Mouse (Mus musculus): Measurements from ENCODE around the gene Nxpe5.
A peak's percentile ranks its signal among the peaks of the same experiment; 100 is the strongest.

Gene Nxpe5

GRCm38 (mm10) chr5:138255353-138256093 is 29.8 kb downstream of the Nxpe5 start, which contains the start of gene Lamtor4:
TSS of gene Lamtor4 (plus strand) at chr5:138255482.
- DNase-seq: peak; percentile 88

DNA sequence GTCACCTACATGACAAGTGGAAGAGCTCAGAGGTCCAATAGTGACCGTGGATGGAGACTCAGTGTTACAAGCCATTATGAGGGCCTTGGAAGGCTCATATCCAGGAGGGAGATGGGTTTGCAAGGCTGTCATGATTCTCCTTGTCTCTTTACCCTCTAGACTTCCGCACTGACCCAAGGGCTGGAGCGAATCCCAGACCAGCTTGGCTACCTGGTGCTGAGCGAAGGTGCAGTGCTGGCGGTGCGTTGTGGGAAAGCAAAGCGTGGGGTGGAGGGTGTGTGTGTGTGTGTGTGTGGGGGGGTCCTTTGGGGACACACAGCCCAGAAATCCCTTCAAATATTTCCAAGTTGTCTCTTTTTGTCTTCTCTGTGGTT is 30.4 kb downstream of the Nxpe5 start:
- DNase-seq: no peak

DNA sequence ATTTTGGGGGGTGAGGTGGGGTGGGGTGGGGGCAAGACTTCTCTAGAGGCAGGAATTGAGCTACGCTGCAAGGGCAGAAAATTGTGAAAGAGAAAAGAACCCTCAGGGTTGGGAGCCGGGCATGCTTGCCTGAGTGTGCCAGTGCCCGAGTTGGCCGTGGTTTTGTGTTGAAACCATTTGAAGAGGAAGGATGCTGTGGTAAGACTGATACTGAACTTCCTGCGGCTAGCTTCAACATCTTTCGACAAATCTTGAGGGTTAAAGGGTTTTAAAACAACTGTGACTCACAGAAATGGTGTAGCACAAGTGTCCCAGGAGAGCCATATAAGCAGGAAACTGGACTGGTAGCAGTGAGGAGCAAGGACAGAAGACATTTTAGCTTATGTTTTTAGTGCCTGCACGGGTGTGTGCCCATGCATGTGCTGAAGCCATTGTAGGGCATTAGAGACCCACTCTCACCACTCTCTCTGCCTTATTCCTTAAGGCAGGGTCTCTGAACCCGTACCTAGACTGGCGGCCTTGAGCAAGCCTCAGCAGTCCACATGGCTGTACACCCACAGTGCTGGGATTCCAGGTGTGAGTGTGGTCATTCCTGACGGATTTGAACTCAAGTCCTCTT is 31.4 kb downstream of the Nxpe5 start:
- DNase-seq: no peak

DNA sequence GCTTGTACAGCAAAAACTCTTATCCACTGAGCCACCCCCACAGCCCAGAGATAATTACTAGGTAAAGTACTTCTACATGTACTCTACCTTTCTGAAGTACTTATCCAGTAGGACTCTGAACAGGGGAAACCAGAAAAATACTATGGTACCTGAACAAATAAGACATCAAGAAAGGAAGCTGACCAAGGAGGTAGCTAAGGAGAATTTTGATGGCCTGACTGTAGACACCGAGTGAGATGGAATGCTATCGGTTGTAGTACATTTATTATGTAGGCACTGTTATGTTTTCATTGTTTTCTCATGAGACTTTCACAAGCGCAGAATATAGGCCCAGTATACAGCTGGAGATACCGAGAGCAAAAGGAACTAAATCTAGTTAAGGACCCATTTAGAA is 31.9 kb downstream of the Nxpe5 start:
- no peak for DNase-seq

- no peak for DNase-seq
Measured at GRCm38 (mm10) chr5:138258078-138258477, 32.4 kb downstream of the Nxpe5 start.

DNA sequence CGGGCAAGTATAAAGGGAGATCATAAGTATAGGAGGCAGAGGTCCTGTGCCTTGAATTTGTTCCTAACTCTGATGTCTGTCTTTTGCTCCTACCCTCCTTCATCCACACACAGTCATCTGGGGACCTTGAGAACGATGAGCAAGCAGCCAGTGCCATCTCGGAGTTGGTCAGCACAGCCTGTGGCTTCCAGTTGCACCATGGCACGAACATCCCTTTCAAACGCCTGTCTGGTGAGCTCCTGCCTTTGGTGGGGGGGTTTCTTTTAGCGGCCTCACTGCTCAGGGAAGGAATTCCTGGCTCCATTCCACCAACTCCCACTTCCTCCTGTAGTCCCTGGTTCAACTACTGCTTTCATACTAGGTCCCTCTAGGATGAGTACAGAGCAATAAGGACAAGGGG is 32.8 kb downstream of the Nxpe5 start:
- DNase-seq: no peak

- DNase-seq: no peak
Measured at GRCm38 (mm10) chr5:138258993-138259392, 33.3 kb downstream of the Nxpe5 start.

GRCm38 (mm10) chr5:138260051-138260450 is 34.4 kb downstream of the Nxpe5 start:
- DNase-seq: no peak

DNA sequence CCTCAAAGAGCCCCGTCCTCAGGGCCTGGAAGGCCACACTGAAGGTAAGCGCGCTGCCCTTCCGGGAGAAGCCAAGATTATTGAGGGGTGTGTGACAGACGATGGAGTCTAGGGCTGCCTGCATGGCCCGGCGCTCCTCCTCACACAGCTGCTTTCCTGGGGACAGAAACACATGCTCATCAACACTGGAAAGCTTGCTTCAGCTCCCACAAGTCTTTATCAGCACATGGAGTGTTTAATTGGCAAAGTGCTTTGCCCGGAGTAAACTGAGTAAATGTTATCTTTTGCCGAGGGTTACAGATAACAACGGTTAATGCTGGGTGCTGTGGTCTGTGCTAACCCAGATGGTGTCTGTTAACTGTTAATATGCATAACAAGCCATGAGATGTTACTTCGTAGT is 35.1 kb downstream of the Nxpe5 start:
- DNase-seq: no peak

DNA sequence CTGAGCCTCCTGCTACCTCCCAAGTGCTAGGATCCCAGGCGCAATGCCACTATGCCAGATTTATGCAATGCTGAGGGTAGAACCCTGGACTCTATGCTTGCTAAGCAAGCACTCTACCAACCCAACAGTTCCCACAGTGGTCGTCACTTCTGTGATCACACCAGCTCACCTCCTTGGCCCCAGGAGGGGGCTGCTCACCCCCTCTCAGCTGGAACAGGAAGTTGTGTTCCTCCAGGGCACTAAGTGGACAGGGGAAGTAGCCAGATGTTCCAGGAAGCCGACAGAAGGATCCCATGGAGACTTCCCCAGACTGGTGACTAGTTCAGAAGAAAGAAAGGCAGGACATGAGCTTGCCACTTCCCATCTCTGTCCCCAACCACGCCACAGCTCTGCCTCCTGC is 36.3 kb downstream of the Nxpe5 start:
- no peak for DNase-seq

- DNase-seq: no peak
Measured at GRCm38 (mm10) chr5:138262582-138263240, 37.0 kb downstream of the Nxpe5 start.

GRCm38 (mm10) chr5:138263260-138264206 is 37.8 kb downstream of the Nxpe5 start, which contains the start of gene BC037034:
TSS of gene BC037034 (minus strand) at chr5:138264033.
- DNase-seq: peak; percentile 96

DNA sequence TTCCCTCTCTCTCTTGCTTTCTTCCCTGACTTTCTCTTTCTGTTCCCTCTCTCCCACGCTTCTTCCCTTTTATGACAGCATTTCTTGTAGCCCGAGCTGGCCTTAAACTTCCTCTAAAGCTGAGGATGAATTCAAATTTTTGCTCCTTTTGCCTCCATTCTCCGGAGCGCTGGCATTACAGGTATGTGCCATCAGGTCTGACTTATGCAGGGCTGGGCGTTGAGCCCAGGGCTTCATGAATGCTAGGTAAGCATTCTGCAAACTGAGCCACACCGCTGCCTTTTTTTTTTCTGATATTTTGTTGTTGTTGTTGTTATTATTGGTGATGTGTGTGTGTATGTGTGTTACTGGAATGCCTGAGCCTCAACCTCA is 38.5 kb downstream of the Nxpe5 start:
- no peak for DNase-seq

GRCm38 (mm10) chr5:138265712-138266111 is 40.0 kb downstream of the Nxpe5 start:
- no peak for DNase-seq

GRCm38 (mm10) chr5:138267114-138267513 is 41.4 kb downstream of the Nxpe5 start:
- no peak for DNase-seq

- no peak for DNase-seq
Measured at GRCm38 (mm10) chr5:138268980-138269379, 43.3 kb downstream of the Nxpe5 start.

- no peak for DNase-seq
Measured at GRCm38 (mm10) chr5:138271232-138271631, 45.5 kb downstream of the Nxpe5 start.

DNA sequence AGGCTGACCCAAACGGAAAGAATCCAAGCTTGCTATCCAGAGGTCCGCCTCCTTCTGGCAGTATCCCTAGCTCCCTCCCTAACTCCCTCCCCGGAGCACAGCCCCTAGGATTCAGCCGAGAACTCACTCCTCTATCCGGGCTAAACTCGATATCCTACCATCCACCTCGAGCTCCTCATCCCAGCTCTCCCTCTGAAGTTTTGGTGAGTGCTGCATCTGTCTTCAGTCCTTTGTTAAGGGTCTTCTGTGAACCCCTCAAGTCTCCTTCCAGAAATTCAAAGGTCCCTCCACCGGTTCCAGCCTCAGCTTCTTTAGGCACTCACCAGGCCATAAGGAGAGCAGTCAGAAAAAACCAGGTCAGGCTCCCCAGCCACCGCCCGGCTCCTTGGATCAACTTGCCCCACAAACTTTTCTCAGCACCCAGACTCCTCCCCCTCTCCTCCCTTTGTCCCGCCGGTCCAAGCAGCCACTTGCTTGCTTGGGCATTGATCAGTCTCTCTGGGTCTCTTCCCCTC is 46.8 kb downstream of the Nxpe5 start, which contains the start of gene Gal3st4:
Gal3st4 (minus strand) TSS at position 432 of the 515 bp plus-strand sequence.
- no peak for DNase-seq

GRCm38 (mm10) chr5:138274186-138274585 is 48.5 kb downstream of the Nxpe5 start:
- no peak for DNase-seq

- no peak for DNase-seq
Measured at GRCm38 (mm10) chr5:138275216-138276050, 49.7 kb downstream of the Nxpe5 start.

GRCm38 (mm10) chr5:138277994-138278393 is 52.3 kb downstream of the Nxpe5 start:
- DNase-seq: no peak

Measured in thymus, postnatal 4 days (tissue).